Mouse (Mus musculus) neural tube, embryonic 12.5 days (tissue): ENCODE measurements around the gene Samd1. TPM values are rescaled to one million over a fixed set of nuclear protein-coding genes. Genes with fewer than 3 reads are reported as not detected.
A peak's percentile ranks its signal among the peaks of the same experiment; 100 is the strongest.
"Not testable (repeated sequence)": the region's sequence is repeated elsewhere in the genome, so short reads cannot be mapped to it uniquely, and the experiment has no call there.

Source experiments
- ATAC-seq: fragments of 200-750 bp; cut with Nextera tagmentation; 2 replicates; pipeline ENCODE4 v1.8.0; 2017; ENCODE audit warnings: low read depth, mild to moderate bottlenecking, moderate TSS enrichment, moderate library complexity; ENCODE audit not compliant: low FRiP score
- H3K27ac ChIP-seq: fragments of 300-500 bp; sonication (generic); 2 replicates; pipeline ENCODE4 v1.5.1; 2016
- H3K27me3 ChIP-seq: fragments of 300-500 bp; sonication (generic); replicated peaks from 2 replicates; pipeline ENCODE4 v1.6.1; 2016; ENCODE audit warnings: mild to moderate bottlenecking
- H3K36me3 ChIP-seq: fragments of 300-500 bp; sonication (generic); 2 replicates; pipeline ENCODE4 v1.6.1; 2016; ENCODE audit warnings: mild to moderate bottlenecking
- H3K4me1 ChIP-seq: fragments of 300-500 bp; sonication (generic); 2 replicates; pipeline ENCODE4 v1.6.1; 2016
- H3K4me2 ChIP-seq: fragments of 300-500 bp; sonication (generic); replicated peaks from 2 replicates; pipeline ENCODE4 v1.6.1; 2016; ENCODE audit warnings: mild to moderate bottlenecking
- H3K4me3 ChIP-seq: fragments of 300-500 bp; sonication (generic); 2 replicates; pipeline ENCODE4 v1.5.1; 2016
- H3K9ac ChIP-seq: fragments of 300-500 bp; sonication (generic); 2 replicates; pipeline ENCODE4 v1.6.1; 2016; ENCODE audit warnings: mild to moderate bottlenecking
- H3K9me3 ChIP-seq: fragments of 300-500 bp; sonication (generic); 2 replicates; pipeline ENCODE4 v1.6.1; 2016; ENCODE audit warnings: mild to moderate bottlenecking
- WGBS: fragments of 180-500 bp; shearing (Covaris S2); methylation state at CpG from one replicate; pipeline ENCODE4 v1.1.7; 2016; 5-methylcytosine and 5-hydroxymethylcytosine counted together
- polyA plus RNA-seq: library from polyadenylated mRNA; unstranded; fragments of >200 nt; fragmentation: Nextera tagmentation; extraction: Ambion mirVana; gene quantifications from 2 replicates; pipeline ENCODE4 v1.2.1, GENCODE M21; 2016

Gene Samd1
- polyA plus RNA-seq, 1 experiment from 2014 or later, result 9.8 TPM

GRCm38 (mm10) chr8:84003612-84004246 is 6.3 kb downstream of the Samd1 start:
- peaks cover 25% of the 10 kb centered on the region for H3K27me3 ChIP-seq
- H3K9me3 ChIP-seq, result no peaks in the 10 kb centered on the region
- peak overlapping the region; percentile 56; the same call in 1 of the 2 replicates for H3K4me3 ChIP-seq
- no peak overlapping the region for H3K27ac ChIP-seq
- H3K4me1 ChIP-seq, result peaks cover 27% of the 10 kb centered on the region
- peak overlapping the region; percentile 90 for H3K4me2 ChIP-seq
- H3K36me3 ChIP-seq, result peaks cover 25% of the 10 kb centered on the region
- H3K9ac ChIP-seq, result peak overlapping the region; percentile 77; the same call in 1 of the 2 replicates
- ATAC-seq, result no peak
- WGBS, result 83% methylated on average over 6 of the region's 6 CpGs

- ATAC-seq, result peak; percentile 84
- peaks cover 20% of the 10 kb centered on the region for H3K36me3 ChIP-seq
- H3K27ac ChIP-seq, result no peak overlapping the region
- H3K4me2 ChIP-seq, result peak overlapping the region; percentile 90
- H3K4me3 ChIP-seq, result peak overlapping the region; percentile 56
- peak overlapping the region; percentile 77 for H3K9ac ChIP-seq
- peaks cover 22% of the 10 kb centered on the region for H3K27me3 ChIP-seq
- H3K4me1 ChIP-seq, result peaks cover 18% of the 10 kb centered on the region
- H3K9me3 ChIP-seq, result no peaks in the 10 kb centered on the region
- 1% methylated on average over 30 of the region's 30 CpGs for WGBS
Observed at GRCm38 (mm10) chr8:84004533-84005201, 7.2 kb downstream of the Samd1 start.

GRCm38 (mm10) chr8:84005502-84005901 is 8.0 kb downstream of the Samd1 start:
- H3K27me3 ChIP-seq, result peaks cover 20% of the 10 kb centered on the region
- not testable (repeated sequence) for H3K27ac ChIP-seq, H3K9me3 ChIP-seq, H3K9ac ChIP-seq, H3K4me3 ChIP-seq, ATAC-seq, H3K4me2 ChIP-seq
- peaks cover 16% of the 10 kb centered on the region for H3K4me1 ChIP-seq
- H3K36me3 ChIP-seq, result peaks cover 12% of the 10 kb centered on the region; the same call in 1 of the 2 replicates
- WGBS, result 96% methylated on average over 7 of the region's 7 CpGs

- Histone ChIP-seq H3K27me3 (peaks cover 34% of the 10 kb centered on the region), H3K9me3 (no peaks in the 10 kb centered on the region), H3K36me3 (no peaks in the 10 kb centered on the region), H3K4me1 (peaks cover 33% of the 10 kb centered on the region), H3K27ac (no peak overlapping the region), H3K4me3 (no peak overlapping the region), H3K9ac (no peak overlapping the region), H3K4me2 (no peak overlapping the region)
- WGBS, result 29% methylated on average over 7 of the region's 7 CpGs
- ATAC-seq, result no peak
Observed at GRCm38 (mm10) chr8:84008362-84008761, 10.9 kb downstream of the Samd1 start.

GRCm38 (mm10) chr8:84009876-84010275 is 12.4 kb downstream of the Samd1 start:
- 0 out of 2 replicates have a peak, but pooled peaks have one; percentile 14 for ATAC-seq
- Histone ChIP-seq H3K4me3 (no peak overlapping the region), H3K9me3 (no peaks in the 10 kb centered on the region), H3K4me1 (peaks cover 27% of the 10 kb centered on the region), H3K36me3 (no peaks in the 10 kb centered on the region), H3K27me3 (peaks cover 37% of the 10 kb centered on the region), H3K4me2 (no peak overlapping the region), H3K9ac (no peak overlapping the region), H3K27ac (no peak overlapping the region)
- WGBS, result 2% methylated on average over 11 of the region's 11 CpGs

DNA sequence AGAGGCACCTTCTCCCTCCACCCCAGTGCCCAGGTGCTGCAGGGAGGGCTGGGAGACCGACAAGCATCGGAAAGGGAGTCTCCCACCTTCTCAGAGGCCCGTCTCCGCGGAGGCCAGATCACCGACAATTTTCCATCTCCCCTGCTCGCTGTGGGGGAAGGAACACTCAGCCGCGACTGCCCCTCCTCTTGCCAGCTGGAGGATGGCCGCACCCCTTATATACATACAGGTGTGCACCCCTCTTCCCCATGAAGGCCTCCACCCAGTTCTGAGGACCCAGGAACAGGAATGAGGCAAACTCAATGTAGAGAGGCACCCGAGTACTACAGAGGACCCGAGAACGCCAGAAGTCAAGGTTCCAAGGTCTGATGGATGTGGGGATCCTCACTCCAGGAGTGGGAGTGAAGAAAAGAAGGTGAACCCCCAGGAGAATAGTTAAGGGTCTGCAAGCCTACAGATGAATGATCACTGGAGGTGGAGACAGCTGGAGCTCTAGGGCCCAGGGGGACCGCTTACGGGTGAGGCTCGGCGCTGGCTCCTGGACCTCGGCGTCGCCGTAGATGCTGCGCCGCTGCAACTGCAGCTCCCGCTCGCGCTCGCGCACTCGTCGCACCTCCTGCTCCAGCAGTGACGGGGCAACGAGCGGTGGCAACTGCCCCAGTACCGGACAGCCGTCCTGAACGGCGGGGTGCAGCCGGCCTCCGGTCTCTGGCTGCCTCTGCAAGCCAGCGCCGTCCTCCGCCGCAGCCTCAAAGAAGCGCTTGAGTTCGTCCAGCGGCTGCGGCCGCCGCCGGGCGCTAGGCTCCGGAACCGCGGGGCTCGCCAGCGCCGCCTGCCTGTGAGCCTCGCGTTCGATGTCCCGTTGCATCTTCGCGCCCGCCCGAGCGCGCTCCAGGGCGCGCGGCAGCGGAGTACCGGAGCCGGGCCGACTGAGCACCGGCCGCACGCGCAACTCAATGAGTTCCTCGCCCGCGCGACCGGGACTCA is 13.4 kb downstream of the Samd1 start:
- Histone ChIP-seq H3K4me2 (peak overlapping the region; percentile 96), H3K9me3 (no peaks in the 10 kb centered on the region), H3K36me3 (no peaks in the 10 kb centered on the region), H3K27ac (no peak overlapping the region), H3K4me1 (peaks cover 24% of the 10 kb centered on the region), H3K4me3 (peak overlapping the region; percentile 49), H3K27me3 (peaks cover 37% of the 10 kb centered on the region), H3K9ac (peak overlapping the region; percentile 65)
- 2% methylated on average over 83 of the region's 83 CpGs for WGBS
- ATAC-seq, result peak; percentile 46

DNA sequence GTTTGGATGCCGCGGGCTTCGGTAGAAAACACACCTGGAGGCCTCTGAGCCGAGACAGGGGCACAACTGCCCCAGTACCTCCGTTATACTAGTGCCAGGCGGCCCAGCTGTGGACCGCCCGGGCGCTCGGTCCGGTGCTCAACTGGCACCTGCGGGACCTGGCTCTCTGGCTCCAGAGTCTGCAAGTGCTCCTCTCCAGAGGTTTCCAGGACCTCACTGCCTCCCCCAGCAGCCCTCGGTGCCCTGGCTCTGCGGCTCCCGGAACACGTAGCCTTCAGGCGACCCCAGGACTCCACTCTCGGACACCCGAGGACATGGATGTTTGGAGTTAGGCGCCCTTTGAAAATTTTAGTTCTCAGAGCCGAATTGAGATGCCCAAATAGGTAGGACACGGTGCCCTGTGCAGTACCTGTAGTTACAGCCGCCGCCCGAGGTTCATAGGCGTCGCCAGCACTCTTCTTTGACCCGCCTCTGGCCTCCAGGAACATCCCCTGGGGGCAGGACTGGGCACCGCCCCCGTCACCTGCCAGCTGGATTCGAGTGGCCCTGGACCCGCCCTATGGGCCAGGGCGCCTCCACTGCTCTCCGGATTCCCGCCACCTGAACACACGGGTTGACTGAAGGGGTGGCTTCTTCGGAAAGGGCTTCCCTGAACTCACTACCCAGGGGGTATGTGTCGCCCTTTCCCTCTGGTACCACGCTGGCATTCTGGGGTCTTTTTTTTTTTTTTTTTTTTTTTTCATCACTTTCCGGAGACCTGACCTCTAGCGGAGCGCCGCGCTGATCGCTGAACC is 14.4 kb downstream of the Samd1 start, which contains the start of gene 2210011C24Rik:
2210011C24Rik (minus strand) TSS at position 467 of the 794 bp plus-strand sequence.
- under 1% methylated on average over 45 of the region's 45 CpGs for WGBS

GRCm38 (mm10) chr8:84012499-84013165 is 15.2 kb downstream of the Samd1 start:
- 5% methylated on average over 35 of the region's 35 CpGs for WGBS
- H3K9me3 ChIP-seq, result no peaks in the 10 kb centered on the region
- peak overlapping the region; percentile 16; the same call in 1 of the 2 replicates for H3K4me3 ChIP-seq
- peak overlapping the region; percentile 96 for H3K4me2 ChIP-seq
- H3K27ac ChIP-seq, result no peak overlapping the region
- peaks cover 24% of the 10 kb centered on the region for H3K4me1 ChIP-seq
- H3K36me3 ChIP-seq, result no peaks in the 10 kb centered on the region
- 0 out of 2 replicates have a peak overlapping the region, but pooled peaks have one; percentile 18 for H3K9ac ChIP-seq
- H3K27me3 ChIP-seq, result peaks cover 37% of the 10 kb centered on the region
- ATAC-seq, result no peak

More for the DNA sequence above, 14.4 kb downstream of the Samd1 start, which contains the start of gene 2210011C24Rik:
- ATAC-seq, result no peak
- Histone ChIP-seq H3K27ac (no peak within 1 kb of the TSS), H3K4me2 (peak within 1 kb of the TSS; percentile 96), H3K4me1 (peaks cover 24% of the 10 kb centered on the region), H3K9me3 (no peaks in the 10 kb centered on the region), H3K9ac (peak within 1 kb of the TSS; percentile 65), H3K36me3 (no peaks in the 10 kb centered on the region), H3K27me3 (peaks cover 37% of the 10 kb centered on the region), H3K4me3 (peak within 1 kb of the TSS; percentile 49)

GRCm38 (mm10) chr8:84015833-84016232 is 18.4 kb downstream of the Samd1 start:
- WGBS, result 93% methylated on average over 5 of the region's 5 CpGs
- no peak for ATAC-seq

DNA sequence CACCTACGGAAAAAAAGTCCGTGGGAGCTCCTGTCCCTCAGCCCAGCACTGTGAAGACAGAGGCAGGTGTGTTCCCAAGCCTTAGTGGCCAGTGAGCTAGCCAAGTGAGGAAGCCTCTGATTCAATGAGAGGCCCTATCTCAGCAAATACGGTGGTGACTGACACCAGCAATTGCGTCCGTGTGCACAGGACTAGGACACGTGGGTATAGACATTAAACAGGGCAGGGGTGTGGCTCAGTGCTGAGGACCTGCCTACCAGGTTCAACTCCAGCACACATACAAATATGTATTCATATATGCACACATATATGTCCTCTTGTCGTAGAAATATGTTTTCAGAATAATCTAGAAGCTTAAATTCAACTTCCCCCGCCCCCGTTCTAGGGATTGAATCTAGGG is 22.3 kb downstream of the Samd1 start:
- no peak overlapping the region for H3K4me3 ChIP-seq
- no peak for ATAC-seq
- H3K4me1 ChIP-seq, result peaks cover 5% of the 10 kb centered on the region; the same call in 1 of the 2 replicates
- 82% methylated on average over 9 of the region's 9 CpGs for WGBS
- peaks cover 17% of the 10 kb centered on the region for H3K27me3 ChIP-seq
- H3K4me2 ChIP-seq, result no peak overlapping the region
- H3K36me3 ChIP-seq, result no peaks in the 10 kb centered on the region
- no peak overlapping the region for H3K27ac ChIP-seq
- no peaks in the 10 kb centered on the region for H3K9me3 ChIP-seq
- no peak overlapping the region for H3K9ac ChIP-seq

More at GRCm38 (mm10) chr8:84015833-84016232, 18.4 kb downstream of the Samd1 start:
- no peak overlapping the region for H3K9ac ChIP-seq
- H3K27ac ChIP-seq, result no peak overlapping the region
- H3K36me3 ChIP-seq, result no peaks in the 10 kb centered on the region
- no peaks in the 10 kb centered on the region for H3K9me3 ChIP-seq
- H3K27me3 ChIP-seq, result peaks cover 34% of the 10 kb centered on the region
- no peak overlapping the region for H3K4me2 ChIP-seq
- no peak overlapping the region for H3K4me3 ChIP-seq
- H3K4me1 ChIP-seq, result peaks cover 20% of the 10 kb centered on the region
